Mouse (Mus musculus) liver, embryonic 11.5 days (tissue): ENCODE results near the gene Hlx. TPM values are rescaled to one million over a fixed set of nuclear protein-coding genes. Genes with fewer than 3 reads are reported as not detected.

Source experiments
- ATAC-seq: fragments of 200-750 bp; cut with Nextera tagmentation; replicated peaks from 2 replicates; pipeline ENCODE4 v1.8.0; 2017; ENCODE audit warnings: moderate number of reproducible peaks, mild to moderate bottlenecking, moderate TSS enrichment, moderate library complexity; ENCODE audit not compliant: low FRiP score
- DNase-seq: peaks from one replicate; pipeline ENCODE4 v3.0.0-alpha.2; 2017; ENCODE audit warnings: low spot score
- H3K27ac ChIP-seq: fragments of 300-500 bp; sonication (generic); 2 replicates; pipeline ENCODE4 v1.5.1; 2014; ENCODE audit warnings: mild to moderate bottlenecking, low read depth, low read length, control low read depth
- H3K27me3 ChIP-seq: fragments of 300-500 bp; sonication (generic); replicated peaks from 2 replicates; pipeline ENCODE4 v1.6.1; 2014; ENCODE audit warnings: low read length, mixed read lengths; ENCODE audit not compliant: control insufficient read depth, insufficient read depth
- H3K36me3 ChIP-seq: fragments of 300-500 bp; sonication (generic); 2 replicates; pipeline ENCODE4 v1.6.1; 2014; ENCODE audit warnings: mild to moderate bottlenecking, low read length, moderate library complexity, mixed read lengths; ENCODE audit not compliant: control insufficient read depth, insufficient read depth
- H3K4me1 ChIP-seq: fragments of 300-500 bp; sonication (generic); replicated peaks from 2 replicates; pipeline ENCODE4 v1.6.1; 2014; ENCODE audit warnings: low read length, mixed read lengths; ENCODE audit not compliant: control insufficient read depth, insufficient read depth
- H3K4me2 ChIP-seq: fragments of 300-500 bp; sonication (generic); 2 replicates; pipeline ENCODE4 v1.6.1; 2014; ENCODE audit warnings: mild to moderate bottlenecking, control low read depth, moderate library complexity
- H3K4me3 ChIP-seq: fragments of 300-500 bp; sonication (generic); 2 replicates; pipeline ENCODE4 v1.5.1; 2014; ENCODE audit warnings: low read depth, low read length, control low read depth
- H3K9ac ChIP-seq: fragments of 300-500 bp; sonication (generic); 2 replicates; pipeline ENCODE4 v1.6.1; 2014; ENCODE audit warnings: low read depth, low read length, control low read depth
- H3K9me3 ChIP-seq: fragments of 300-500 bp; sonication (generic); 2 replicates; pipeline ENCODE4 v1.6.1; 2016; ENCODE audit warnings: low read length, inconsistent platforms, mixed read lengths; ENCODE audit not compliant: control insufficient read depth
- WGBS: fragments of 180-500 bp; shearing (Covaris S2); extraction: QIAGEN DNeasy Blood & Tissue Kit; methylation state at CpG from one replicate; pipeline ENCODE4 v1.1.7; 2014; 5-methylcytosine and 5-hydroxymethylcytosine counted together
- polyA plus RNA-seq: library from polyadenylated mRNA; unstranded; fragments of >200 nt; fragmentation: Nextera tagmentation; extraction: Ambion mirVana; gene quantifications from 2 replicates; pipeline ENCODE4 v1.2.1, GENCODE M21; 2014

The Hlx gene
- polyA plus RNA-seq, 1 experiment from 2014 or later: 46.9 TPM

- Histone ChIP-seq H3K36me3 (no peaks in the 10 kb centered on the region), H3K9me3 (no peaks in the 10 kb centered on the region), H3K4me3 (peak overlapping the region; percentile 81), H3K27ac (peak overlapping the region; percentile 62), H3K9ac (peak overlapping the region; percentile 85; the same call in 1 of the 2 replicates), H3K4me2 (peak overlapping the region; percentile 98), H3K4me1 (peaks cover 11% of the 10 kb centered on the region), H3K27me3 (peaks cover 90% of the 10 kb centered on the region)
- DNase-seq (no peak), ATAC-seq (no peak)
- WGBS: 11% methylated on average over 6 of the region's 6 CpGs
These were observed 3.8 kb downstream of the Hlx start for GRCm38 (mm10) chr1:184728561-184729115.

GRCm38 (mm10) chr1:184727401-184728265 lies 4.8 kb downstream of the Hlx start:
- WGBS: 32% methylated on average over 49 of the region's 49 CpGs
- peak overlapping the region; percentile 98 for H3K4me2 ChIP-seq
- no peak for ATAC-seq

DNA sequence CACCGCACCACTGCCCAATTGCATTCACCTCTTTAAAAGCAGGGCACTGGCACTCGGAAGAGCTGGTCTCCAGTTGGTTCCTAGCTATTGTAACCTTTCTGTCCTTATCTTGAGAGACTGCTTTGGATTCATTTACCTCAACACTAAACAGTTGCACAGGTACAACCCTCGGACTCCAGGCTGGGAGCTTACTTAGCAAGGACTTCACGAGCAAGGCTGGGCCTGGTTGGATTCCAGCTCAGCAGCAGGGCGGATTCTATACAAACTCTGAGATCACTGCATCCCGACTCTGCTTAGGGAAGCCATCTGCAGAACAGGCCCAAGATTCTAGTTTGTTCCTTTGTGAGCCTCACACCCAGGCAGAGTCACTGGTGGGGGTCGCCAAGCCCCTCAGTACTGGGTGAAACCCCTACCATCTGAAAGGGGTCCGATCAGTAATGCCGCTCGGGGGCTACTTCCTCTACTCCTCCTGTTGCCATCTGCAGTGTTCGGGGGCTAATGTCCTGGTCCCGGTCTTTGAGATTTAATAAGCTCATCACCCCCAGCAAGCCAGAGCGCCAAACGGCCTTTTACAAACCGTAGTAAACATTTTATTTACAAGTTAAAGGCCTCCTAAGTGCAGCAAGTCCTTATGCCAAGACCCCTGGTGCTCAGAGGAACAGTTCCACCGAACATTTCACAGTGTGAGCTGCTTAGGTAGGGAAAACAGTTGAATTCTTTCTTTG lies 5.7 kb downstream of the Hlx start:
- Histone ChIP-seq H3K9me3 (no peaks in the 10 kb centered on the region), H3K4me3 (peak overlapping the region; percentile 81), H3K9ac (peak overlapping the region; percentile 85), H3K4me1 (peaks cover 4% of the 10 kb centered on the region), H3K27me3 (peaks cover 96% of the 10 kb centered on the region), H3K27ac (peak overlapping the region; percentile 62), H3K36me3 (no peaks in the 10 kb centered on the region), H3K4me2 (peak overlapping the region; percentile 98)
- ATAC-seq (no peak), DNase-seq (no peak)
- WGBS: 44% methylated on average over 16 of the region's 16 CpGs

More at GRCm38 (mm10) chr1:184727401-184728265, 4.8 kb downstream of the Hlx start:
- peak; percentile 53 for DNase-seq
- Histone ChIP-seq H3K9me3 (no peaks in the 10 kb centered on the region), H3K27ac (peak overlapping the region; percentile 62), H3K36me3 (no peaks in the 10 kb centered on the region), H3K4me3 (peak overlapping the region; percentile 81), H3K4me1 (peaks cover 6% of the 10 kb centered on the region), H3K27me3 (peaks cover 90% of the 10 kb centered on the region), H3K9ac (peak overlapping the region; percentile 85)

DNA sequence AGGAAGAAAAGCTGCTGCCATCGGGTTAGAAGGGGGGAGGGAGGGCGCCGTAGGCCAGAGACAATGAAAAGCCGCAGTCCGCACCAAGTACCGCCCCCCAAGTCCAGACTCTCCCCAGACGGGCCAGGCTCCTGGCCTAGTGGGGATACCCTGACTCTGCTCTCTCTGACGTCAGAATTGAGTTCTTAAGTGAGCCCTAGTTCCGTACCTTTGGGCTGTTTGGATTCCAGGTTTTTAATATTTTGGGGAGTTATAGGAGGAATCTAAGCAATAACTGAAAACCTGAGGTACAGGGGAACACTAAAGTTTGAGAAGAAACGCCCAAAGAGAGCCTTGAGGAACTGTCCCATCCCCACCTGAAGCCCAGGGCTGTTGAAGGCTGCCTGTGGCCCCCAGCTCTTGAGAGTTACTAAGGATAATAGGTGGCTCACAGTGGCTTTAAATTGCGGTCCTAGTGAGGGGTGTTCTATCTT lies 7.1 kb downstream of the Hlx start:
- DNase-seq (no peak), ATAC-seq (no peak)
- Histone ChIP-seq H3K9me3 (no peaks in the 10 kb centered on the region), H3K27me3 (peaks cover 96% of the 10 kb centered on the region), H3K36me3 (no peaks in the 10 kb centered on the region), H3K27ac (no peak overlapping the region), H3K4me3 (no peak overlapping the region), H3K4me1 (no peaks in the 10 kb centered on the region), H3K4me2 (peak overlapping the region; percentile 13; the same call in 1 of the 2 replicates), H3K9ac (no peak overlapping the region; the same call in 1 of the 2 replicates)
- WGBS: 18% methylated on average over 11 of the region's 11 CpGs

- peak overlapping the region; percentile 13 for H3K4me2 ChIP-seq
These were observed 7.7 kb downstream of the Hlx start for GRCm38 (mm10) chr1:184724551-184725317.

GRCm38 (mm10) chr1:184723899-184724298 lies 8.5 kb downstream of the Hlx start:
- Histone ChIP-seq H3K4me1 (no peaks in the 10 kb centered on the region), H3K9ac (no peak overlapping the region), H3K27me3 (peaks cover 100% of the 10 kb centered on the region), H3K4me3 (no peak overlapping the region), H3K9me3 (no peaks in the 10 kb centered on the region), H3K4me2 (no peak overlapping the region), H3K27ac (no peak overlapping the region), H3K36me3 (no peaks in the 10 kb centered on the region)
- ATAC-seq (no peak), DNase-seq (no peak)
- WGBS: 22% methylated on average over 3 of the region's 3 CpGs

More at GRCm38 (mm10) chr1:184724551-184725317, 7.7 kb downstream of the Hlx start:
- H3K27me3 ChIP-seq: peaks cover 97% of the 10 kb centered on the region
- 9% methylated on average over 23 of the region's 23 CpGs for WGBS
- H3K9me3 ChIP-seq: no peaks in the 10 kb centered on the region
- no peaks in the 10 kb centered on the region for H3K4me1 ChIP-seq
- no peaks in the 10 kb centered on the region for H3K36me3 ChIP-seq
- no peak for DNase-seq
- no peak overlapping the region for H3K27ac ChIP-seq
- ATAC-seq: no peak
- no peak overlapping the region for H3K4me3 ChIP-seq
- H3K9ac ChIP-seq: no peak overlapping the region; the same call in 1 of the 2 replicates

- no peak overlapping the region for H3K9ac ChIP-seq
- peaks cover 4% of the 10 kb centered on the region; the same call in 1 of the 2 replicates for H3K4me1 ChIP-seq
- DNase-seq: no peak
- H3K9me3 ChIP-seq: no peaks in the 10 kb centered on the region
- no peaks in the 10 kb centered on the region for H3K36me3 ChIP-seq
- whole genome bisulfite sequencing: 3% methylated on average over 9 of the region's 9 CpGs
- no peak for ATAC-seq
- peak overlapping the region; percentile 8; the same call in 1 of the 2 replicates for H3K4me2 ChIP-seq
- no peak overlapping the region for H3K27ac ChIP-seq
- H3K27me3 ChIP-seq: peaks cover 100% of the 10 kb centered on the region
- H3K4me3 ChIP-seq: no peak overlapping the region
These were observed 11.3 kb downstream of the Hlx start for GRCm38 (mm10) chr1:184721121-184721520.
